Mouse (Mus musculus) limb, embryonic 12.5 days (tissue): ENCODE measurements around the gene Srrd. TPM values are rescaled to one million over a fixed set of nuclear protein-coding genes. Genes with fewer than 3 reads are reported as not detected.

Source experiments
- ATAC-seq: fragments of 200-750 bp; cut with Nextera tagmentation; 2 replicates; pipeline ENCODE4 v1.8.0; 2017; ENCODE audit warnings: low read depth, moderate TSS enrichment; ENCODE audit not compliant: insufficient number of reproducible peaks, insufficient read depth, low FRiP score, low TSS enrichment
- H3K27ac ChIP-seq: fragments of 300-500 bp; sonication (generic); 2 replicates; pipeline ENCODE4 v1.5.1; 2016; ENCODE audit warnings: mild to moderate bottlenecking, moderate library complexity
- H3K27me3 ChIP-seq: fragments of 300-500 bp; sonication (generic); 2 replicates; pipeline ENCODE4 v1.6.1; 2016; ENCODE audit warnings: mild to moderate bottlenecking, moderate library complexity
- H3K36me3 ChIP-seq: fragments of 300-500 bp; sonication (generic); 2 replicates; pipeline ENCODE4 v1.6.1; 2016; ENCODE audit warnings: mild to moderate bottlenecking, moderate library complexity
- H3K4me1 ChIP-seq: fragments of 300-500 bp; sonication (generic); replicated peaks from 2 replicates; pipeline ENCODE4 v1.6.1; 2016
- H3K4me2 ChIP-seq: fragments of 300-500 bp; sonication (generic); 2 replicates; pipeline ENCODE4 v1.6.1; 2016; ENCODE audit warnings: mild to moderate bottlenecking, moderate library complexity
- H3K4me3 ChIP-seq: fragments of 300-500 bp; sonication (generic); replicated peaks from 2 replicates; pipeline ENCODE4 v1.5.1; 2016; ENCODE audit warnings: mild to moderate bottlenecking
- H3K9ac ChIP-seq: fragments of 300-500 bp; sonication (generic); replicated peaks from 2 replicates; pipeline ENCODE4 v1.6.1; 2016; ENCODE audit warnings: mild to moderate bottlenecking, moderate library complexity
- H3K9me3 ChIP-seq: fragments of 300-500 bp; sonication (generic); 2 replicates; pipeline ENCODE4 v1.6.1; 2016; ENCODE audit warnings: mild to moderate bottlenecking, moderate library complexity
- WGBS: fragments of 180-500 bp; shearing (Covaris S2); methylation state at CpG from one replicate; pipeline ENCODE4 v1.1.7; 2016; 5-methylcytosine and 5-hydroxymethylcytosine counted together
- polyA plus RNA-seq: library from polyadenylated mRNA; unstranded; fragments of >200 nt; fragmentation: Nextera tagmentation; extraction: Ambion mirVana; gene quantifications from 2 replicates; pipeline ENCODE4 v1.2.1, GENCODE M21; 2016

Gene Srrd
- polyA plus RNA-seq, 1 experiment from 2014 or later, result 54.9 TPM

DNA sequence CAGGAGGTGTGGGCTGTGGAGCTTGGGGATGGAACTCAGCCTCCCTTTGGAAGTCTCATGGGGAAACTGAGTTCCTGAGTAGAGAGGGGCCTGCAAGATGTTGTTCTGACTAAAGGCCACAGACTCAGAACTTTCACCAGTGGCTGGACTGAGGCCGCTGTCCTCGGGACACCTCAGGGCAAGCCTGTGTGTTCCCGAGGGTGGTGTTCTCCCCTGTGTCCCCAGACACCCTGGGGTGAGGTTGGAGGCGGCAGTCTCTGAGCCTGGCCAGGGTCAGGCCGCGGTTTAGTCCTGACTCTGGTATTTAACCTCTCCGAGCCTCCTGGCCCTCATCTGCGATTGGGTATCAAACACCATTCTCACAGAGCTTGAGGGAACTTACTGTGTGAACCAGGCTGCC lies 47.3 kb downstream of the Srrd start:
- Histone ChIP-seq H3K4me2 (no peak overlapping the region), H3K9ac (no peak overlapping the region), H3K4me1 (peaks cover 10% of the 10 kb centered on the region), H3K27ac (no peak overlapping the region), H3K9me3 (no peaks in the 10 kb centered on the region), H3K4me3 (no peak overlapping the region), H3K27me3 (no peaks in the 10 kb centered on the region), H3K36me3 (no peaks in the 10 kb centered on the region)
- 66% methylated on average over 8 of the region's 8 CpGs for WGBS
- ATAC-seq, result no peak

DNA sequence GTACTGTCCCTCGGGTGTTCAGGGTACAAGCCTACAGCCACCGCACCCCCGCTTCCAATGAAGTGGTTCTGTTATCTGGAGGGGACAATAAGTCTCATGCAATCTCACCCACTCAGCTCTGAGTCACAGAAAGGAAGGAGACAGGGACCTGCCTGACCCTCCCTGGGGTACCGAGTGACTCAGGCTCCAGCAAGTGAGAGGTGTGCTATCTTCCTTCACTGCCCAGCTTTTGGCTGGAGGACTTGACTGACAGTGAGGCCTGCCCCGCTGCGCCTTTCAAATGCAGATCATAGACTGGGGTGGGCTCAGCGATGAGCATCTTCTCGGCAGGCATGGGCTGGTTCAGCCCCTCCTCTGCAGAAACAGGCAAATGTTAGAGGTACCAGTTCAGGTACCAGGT lies 47.7 kb downstream of the Srrd start:
- Histone ChIP-seq H3K4me2 (no peak overlapping the region), H3K4me1 (peaks cover 10% of the 10 kb centered on the region), H3K9ac (no peak overlapping the region), H3K27me3 (no peaks in the 10 kb centered on the region), H3K27ac (no peak overlapping the region), H3K4me3 (no peak overlapping the region), H3K9me3 (no peaks in the 10 kb centered on the region), H3K36me3 (no peaks in the 10 kb centered on the region)
- 49% methylated on average over 8 of the region's 8 CpGs for WGBS
- ATAC-seq, result no peak

DNA sequence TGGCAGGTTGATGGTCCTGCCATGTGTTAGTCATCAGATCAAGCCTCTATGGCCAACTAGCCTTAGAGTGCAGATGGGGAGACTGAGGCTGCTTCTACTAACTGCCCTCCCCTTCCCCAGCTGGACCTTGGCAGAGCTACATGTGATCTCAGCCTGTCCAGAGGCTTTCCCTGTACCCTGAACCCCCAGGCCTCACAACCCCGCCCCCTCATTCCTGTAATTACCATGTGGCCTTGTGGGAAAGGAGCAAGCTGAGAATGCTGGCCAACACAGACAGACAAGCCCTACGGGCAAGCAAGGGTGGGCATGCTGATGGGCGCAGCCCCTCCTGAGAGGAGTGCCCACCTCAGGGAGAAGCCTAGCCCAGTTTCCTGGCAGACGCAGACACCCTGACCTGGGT lies 48.1 kb downstream of the Srrd start:
- no peak overlapping the region for H3K4me2 ChIP-seq
- no peak overlapping the region for H3K9ac ChIP-seq
- H3K9me3 ChIP-seq, result no peaks in the 10 kb centered on the region
- H3K36me3 ChIP-seq, result no peaks in the 10 kb centered on the region
- no peak for ATAC-seq
- 75% methylated on average over 4 of the region's 4 CpGs for WGBS
- H3K27me3 ChIP-seq, result no peaks in the 10 kb centered on the region
- H3K27ac ChIP-seq, result no peak overlapping the region
- H3K4me1 ChIP-seq, result peaks cover 10% of the 10 kb centered on the region
- no peak overlapping the region for H3K4me3 ChIP-seq

DNA sequence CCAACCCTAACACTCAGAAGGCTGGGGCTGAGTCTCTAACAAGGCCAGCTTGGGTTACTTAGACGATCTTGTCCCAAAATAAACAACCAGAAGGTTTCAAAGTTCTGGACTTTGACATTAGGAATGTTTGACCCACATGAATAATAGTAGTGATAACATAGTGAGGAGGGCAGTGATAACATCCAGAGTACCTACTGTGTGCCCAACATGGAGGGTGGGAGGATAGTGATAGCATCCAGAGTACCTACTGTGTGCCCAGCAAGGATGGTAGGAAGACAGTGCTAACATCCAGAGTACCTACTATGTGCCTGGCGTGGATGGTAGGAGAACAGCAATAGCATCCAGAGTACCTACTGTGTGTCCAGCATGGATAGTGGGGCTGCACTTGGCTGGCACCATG lies 49.0 kb downstream of the Srrd start:
- no peak overlapping the region for H3K4me2 ChIP-seq
- peaks cover 10% of the 10 kb centered on the region for H3K4me1 ChIP-seq
- no peak overlapping the region for H3K4me3 ChIP-seq
- no peaks in the 10 kb centered on the region for H3K9me3 ChIP-seq
- no peak overlapping the region for H3K9ac ChIP-seq
- ATAC-seq, result no peak
- H3K27me3 ChIP-seq, result no peaks in the 10 kb centered on the region
- no peaks in the 10 kb centered on the region for H3K36me3 ChIP-seq
- no peak overlapping the region for H3K27ac ChIP-seq
- 81% methylated on average over 2 of the region's 2 CpGs for WGBS

DNA sequence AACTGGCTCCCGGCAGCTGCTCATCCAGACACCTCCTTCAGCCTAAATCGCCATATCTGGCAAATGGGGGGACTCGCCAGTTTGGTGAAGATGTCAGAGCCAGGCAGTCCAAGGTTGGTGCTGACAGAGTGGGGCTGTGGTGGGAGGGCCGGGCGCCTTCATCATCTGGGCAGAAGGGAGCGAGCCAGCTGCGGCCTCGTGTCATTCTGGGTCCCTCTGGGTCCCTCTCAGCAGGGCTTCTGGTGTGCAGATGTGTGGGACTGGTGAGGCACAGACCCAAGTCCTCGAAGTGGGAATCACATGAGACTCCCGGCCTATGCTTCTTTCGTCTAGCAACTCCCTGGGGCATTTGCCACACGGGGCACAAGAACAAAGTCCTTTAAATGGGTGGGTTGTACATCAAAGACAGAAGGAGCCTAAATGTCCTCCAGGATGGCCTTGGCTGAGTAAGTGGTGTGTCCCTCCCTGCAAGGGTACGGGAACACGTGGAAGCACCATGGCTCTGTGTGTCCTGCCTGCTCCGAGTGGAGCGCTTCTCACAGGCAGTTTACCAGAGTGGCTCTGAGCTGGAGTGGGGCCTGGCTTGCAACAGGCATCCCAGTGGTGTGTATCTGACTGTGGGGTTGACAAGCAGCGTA lies 50.4 kb downstream of the Srrd start:
- peaks cover 10% of the 10 kb centered on the region for H3K4me1 ChIP-seq

DNA sequence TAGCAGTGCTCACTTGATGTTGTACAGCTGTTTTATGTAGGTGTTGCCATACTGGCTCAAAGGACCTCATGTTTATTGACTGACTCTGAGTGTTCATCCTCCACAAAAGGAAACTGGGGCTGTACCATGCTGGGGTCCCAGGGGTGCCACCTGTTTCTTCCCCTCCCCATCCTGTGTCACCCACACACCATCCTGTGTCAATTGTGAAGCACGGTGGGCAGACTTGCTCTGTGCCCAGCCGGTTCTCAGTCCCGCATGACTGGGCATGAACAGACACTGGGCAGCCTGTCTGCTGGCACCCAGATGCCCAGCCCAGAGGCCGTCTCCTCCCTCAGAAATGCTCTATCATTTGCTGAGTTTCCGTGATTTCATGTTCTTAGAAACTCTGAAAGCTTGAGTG lies 51.0 kb downstream of the Srrd start:
- Histone ChIP-seq H3K4me1 (peaks cover 10% of the 10 kb centered on the region), H3K27me3 (no peaks in the 10 kb centered on the region), H3K9me3 (no peaks in the 10 kb centered on the region), H3K36me3 (no peaks in the 10 kb centered on the region), H3K4me2 (no peak overlapping the region), H3K4me3 (no peak overlapping the region), H3K9ac (no peak overlapping the region), H3K27ac (no peak overlapping the region)
- ATAC-seq, result no peak
- 87% methylated on average over 5 of the region's 5 CpGs for WGBS

More for the DNA sequence above, 50.4 kb downstream of the Srrd start:
- WGBS, result 76% methylated on average over 17 of the region's 17 CpGs
- Histone ChIP-seq H3K27ac (no peak overlapping the region), H3K9ac (no peak overlapping the region), H3K27me3 (no peaks in the 10 kb centered on the region), H3K4me2 (no peak overlapping the region), H3K4me3 (no peak overlapping the region), H3K9me3 (no peaks in the 10 kb centered on the region), H3K36me3 (no peaks in the 10 kb centered on the region)
- ATAC-seq, result no peak

DNA sequence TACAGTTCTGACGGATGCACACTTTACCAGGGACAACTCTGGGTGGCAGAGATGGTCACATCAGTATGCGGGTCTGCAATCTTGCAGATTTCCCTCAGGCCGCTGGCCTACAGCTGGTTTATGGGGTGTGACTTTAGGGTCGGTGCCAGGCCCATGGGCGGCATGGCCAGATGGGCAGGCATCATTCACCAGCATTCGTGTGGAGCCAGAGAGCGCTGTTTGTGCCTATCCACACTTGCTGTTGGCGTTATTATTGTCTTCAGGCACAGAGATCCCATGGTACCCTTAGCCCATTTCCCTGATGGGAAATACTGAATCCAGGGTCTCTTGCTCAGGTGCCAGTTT lies 52.3 kb downstream of the Srrd start:
- H3K9ac ChIP-seq, result no peak overlapping the region
- peaks cover 10% of the 10 kb centered on the region for H3K4me1 ChIP-seq
- H3K27me3 ChIP-seq, result no peaks in the 10 kb centered on the region
- H3K36me3 ChIP-seq, result no peaks in the 10 kb centered on the region
- no peaks in the 10 kb centered on the region for H3K9me3 ChIP-seq
- H3K27ac ChIP-seq, result no peak overlapping the region
- H3K4me2 ChIP-seq, result no peak overlapping the region
- no peak for ATAC-seq
- WGBS, result 89% methylated on average over 8 of the region's 8 CpGs
- no peak overlapping the region for H3K4me3 ChIP-seq

DNA sequence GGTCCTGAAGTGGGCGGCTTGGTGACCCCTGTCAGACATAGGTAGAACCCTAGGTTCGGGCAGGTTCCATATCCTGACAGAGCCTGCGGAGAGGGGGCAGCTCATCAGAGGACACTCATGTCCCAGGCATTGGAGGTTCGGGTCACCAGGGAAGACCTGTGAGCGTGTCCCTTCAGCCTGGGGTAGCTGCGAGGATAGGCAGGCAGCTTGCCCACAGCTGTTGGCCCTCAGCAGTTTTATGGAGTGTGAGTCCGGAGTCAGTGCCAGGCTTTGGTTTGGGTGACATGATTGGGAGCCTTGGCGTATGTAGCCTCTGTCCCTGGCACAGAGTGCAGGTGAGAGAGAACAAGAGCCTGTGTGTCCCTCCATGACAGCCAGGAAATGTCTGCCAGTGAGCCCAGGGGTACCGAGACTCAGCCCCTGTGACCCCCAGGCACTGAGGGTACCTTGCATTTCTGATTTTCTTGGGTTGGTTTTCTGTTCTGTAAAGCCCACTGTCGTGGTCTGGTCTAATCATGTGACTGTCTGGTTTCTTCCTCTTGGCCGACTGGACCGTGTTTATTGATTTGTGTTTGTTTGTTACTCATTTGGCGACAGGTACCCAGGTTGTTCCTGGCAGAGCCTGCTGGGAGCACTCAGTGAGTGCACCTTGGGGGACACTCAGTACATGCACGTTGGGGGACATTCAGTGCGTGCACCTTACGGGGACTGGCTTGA lies 52.9 kb downstream of the Srrd start:
- H3K4me1 ChIP-seq, result peaks cover 8% of the 10 kb centered on the region
- no peak overlapping the region for H3K27ac ChIP-seq
- H3K4me3 ChIP-seq, result no peak overlapping the region
- ATAC-seq, result no peak
- no peaks in the 10 kb centered on the region for H3K36me3 ChIP-seq
- no peak overlapping the region for H3K4me2 ChIP-seq
- no peaks in the 10 kb centered on the region for H3K27me3 ChIP-seq
- no peak overlapping the region for H3K9ac ChIP-seq
- 84% methylated on average over 16 of the region's 16 CpGs for WGBS
- no peaks in the 10 kb centered on the region for H3K9me3 ChIP-seq

DNA sequence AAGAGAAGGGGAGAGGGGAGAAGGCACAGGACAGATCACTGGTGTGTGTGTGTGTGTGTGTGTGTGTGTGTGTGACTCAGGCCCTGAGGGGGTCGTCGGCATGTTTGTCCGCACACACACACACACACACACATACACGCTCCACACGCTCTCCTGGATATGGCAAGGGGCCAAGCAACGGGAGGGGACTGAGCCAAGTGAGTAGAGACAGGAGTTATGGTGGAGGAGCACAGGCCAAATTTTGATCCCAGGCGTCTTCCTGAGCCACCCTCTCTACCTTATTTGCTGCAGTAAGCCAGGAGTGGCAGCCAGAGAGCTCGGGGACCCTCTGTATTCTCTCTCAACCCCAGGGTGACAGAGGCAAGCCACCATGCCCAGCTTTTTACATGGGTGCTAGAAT lies 53.6 kb downstream of the Srrd start:
- WGBS, result 86% methylated on average over 7 of the region's 8 CpGs
- H3K9ac ChIP-seq, result no peak overlapping the region
- no peak for ATAC-seq
- H3K4me1 ChIP-seq, result 0 out of 2 replicates have a peak, but pooled peaks cover 3% of the 10 kb centered on the region
- no peak overlapping the region for H3K4me3 ChIP-seq
- H3K9me3 ChIP-seq, result no peaks in the 10 kb centered on the region
- no peak overlapping the region for H3K4me2 ChIP-seq
- 0 out of 2 replicates have a peak, but pooled peaks cover 2% of the 10 kb centered on the region for H3K36me3 ChIP-seq
- no peaks in the 10 kb centered on the region for H3K27me3 ChIP-seq
- H3K27ac ChIP-seq, result no peak overlapping the region

DNA sequence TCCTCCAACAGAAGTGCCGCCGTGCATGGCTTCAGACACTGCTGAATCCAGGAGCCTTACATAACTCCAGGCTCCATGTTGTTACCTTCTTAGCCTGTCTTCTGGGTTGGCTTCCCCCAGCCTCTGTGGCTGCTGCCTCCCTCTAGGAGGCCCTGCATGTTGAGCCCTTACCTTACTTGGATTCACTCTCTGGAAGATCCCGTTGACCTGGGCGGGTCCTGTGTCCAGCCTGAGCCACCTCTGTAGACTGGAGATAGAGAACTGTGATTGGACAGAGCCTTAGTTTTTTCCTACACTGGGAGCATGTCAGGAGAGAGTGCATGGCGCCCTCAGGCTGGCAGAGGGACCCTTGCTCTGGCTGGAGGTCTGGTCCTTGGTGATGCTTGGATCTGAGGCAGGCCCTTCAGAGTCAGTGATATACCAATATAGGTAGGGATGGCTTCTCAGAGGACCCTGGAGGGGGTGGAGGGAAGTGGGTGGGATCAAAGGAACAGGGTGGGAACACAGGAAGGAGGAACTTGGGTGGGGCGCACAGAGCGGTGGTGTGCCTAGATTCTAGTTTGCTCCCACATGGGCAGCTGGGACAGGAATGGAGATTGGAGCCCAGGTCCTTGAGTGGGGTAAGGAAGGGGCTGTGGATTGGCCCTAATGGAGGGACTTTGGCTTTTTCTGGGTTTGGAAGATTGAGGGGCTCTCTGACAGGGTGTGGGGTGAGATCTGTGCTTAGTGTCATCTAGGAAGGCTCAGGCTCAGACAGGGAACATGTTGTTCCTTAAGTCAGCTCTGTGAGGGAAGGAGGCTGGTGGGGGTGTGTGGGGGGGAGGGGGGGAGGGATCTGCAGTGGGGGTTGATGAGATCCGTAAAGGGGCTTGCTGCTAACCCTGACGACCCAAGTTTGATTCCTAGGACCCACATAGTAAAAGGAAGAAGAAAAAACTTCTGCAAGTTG lies 54.4 kb downstream of the Srrd start:
- H3K27ac ChIP-seq, result no peak overlapping the region
- H3K4me3 ChIP-seq, result no peak overlapping the region
- 0 out of 2 replicates have a peak, but pooled peaks cover 3% of the 10 kb centered on the region for H3K4me1 ChIP-seq
- no peak for ATAC-seq
- no peaks in the 10 kb centered on the region for H3K9me3 ChIP-seq
- H3K27me3 ChIP-seq, result no peaks in the 10 kb centered on the region
- 0 out of 2 replicates have a peak, but pooled peaks cover 4% of the 10 kb centered on the region for H3K36me3 ChIP-seq
- no peak overlapping the region for H3K4me2 ChIP-seq
- WGBS, result 79% methylated on average over 9 of the region's 9 CpGs
- H3K9ac ChIP-seq, result no peak overlapping the region

DNA sequence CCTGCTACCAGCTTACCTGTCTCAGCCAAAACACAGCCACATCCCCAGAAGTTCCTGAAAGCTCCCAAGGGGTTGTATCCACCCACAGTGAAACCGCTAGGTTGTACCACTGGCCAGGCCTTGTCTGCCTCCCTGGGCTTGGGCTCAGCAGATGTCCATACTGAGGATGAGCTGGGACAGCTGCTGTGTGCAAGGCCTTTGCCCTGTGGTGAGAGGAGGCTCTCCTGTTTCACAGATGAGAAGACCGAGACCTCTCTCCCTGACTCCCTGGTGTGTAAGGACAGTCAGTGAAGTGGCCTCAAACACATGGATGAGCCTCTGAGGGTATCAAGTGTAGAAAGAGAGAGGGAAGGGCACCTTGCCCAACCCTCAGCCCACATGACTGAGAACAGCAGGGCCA lies 55.2 kb downstream of the Srrd start:
- Histone ChIP-seq H3K9me3 (no peaks in the 10 kb centered on the region), H3K4me3 (no peak overlapping the region), H3K27ac (no peak overlapping the region), H3K4me2 (no peak overlapping the region), H3K4me1 (peaks cover 4% of the 10 kb centered on the region; the same call in 1 of the 2 replicates), H3K36me3 (0 out of 2 replicates have a peak, but pooled peaks cover 4% of the 10 kb centered on the region), H3K27me3 (no peaks in the 10 kb centered on the region), H3K9ac (no peak overlapping the region)
- ATAC-seq, result no peak
- 90% methylated on average over 2 of the region's 2 CpGs for WGBS
